Mouse (Mus musculus) granulocyte monocyte progenitor cell, adult 5-6 weeks (primary cell): ENCODE results near the gene Gdap1l1. TPM values are rescaled to one million over a fixed set of nuclear protein-coding genes. Genes with fewer than 3 reads are reported as not detected.
"Not testable (repeated sequence)": the region's sequence is repeated elsewhere in the genome, so short reads cannot be mapped to it uniquely, and the experiment has no call there.

Source experiments
- ATAC-seq: replicated peaks from 2 replicates; pipeline ENCODE4 v1.8.0; 2016; ENCODE audit warnings: mild to moderate bottlenecking, moderate TSS enrichment, inconsistent platforms; ENCODE audit not compliant: poor library complexity, severe bottlenecking
- total RNA-seq, 2 experiments: library from RNA; stranded (forward) in 1 of 2; stranded (reverse) in 1 of 2; fragments of 200-712, 200-1000 nt in 1 of 2; fragments of >200 nt in 1 of 2; fragmentation: Nextera tagmentation in 1 of 2; gene quantifications; 2 replicates each; pipeline ENCODE4 v1.2.3; 2014 to 2017

The Gdap1l1 gene
- not detected in 2 replicates for total RNA-seq (2014; fragmentation: Nextera tagmentation)
- total RNA-seq (2017) = not detected in 2 replicates

DNA sequence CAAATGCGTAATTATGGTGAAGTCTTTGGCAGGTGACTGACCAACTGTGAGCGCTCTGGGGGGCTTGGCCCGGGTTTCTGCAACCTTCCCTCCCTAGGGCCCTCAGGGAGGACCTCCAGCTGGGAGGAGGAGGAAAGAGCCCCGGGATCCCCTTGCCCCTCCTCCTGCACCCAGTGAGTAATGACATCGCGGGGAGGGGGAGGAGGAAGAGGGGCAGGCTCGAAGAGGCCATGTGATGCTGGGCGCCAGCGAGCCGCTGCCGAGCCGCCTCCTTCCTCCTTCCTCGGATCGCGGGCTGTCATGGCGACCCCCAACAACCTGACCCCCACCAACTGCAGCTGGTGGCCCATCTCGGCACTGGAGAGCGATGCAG, at the start of gene Gdap1l1:
Gene Gdap1l1 (plus strand): TSS at position 231 of the 373 bp plus-strand sequence.
- ATAC-seq = peak; percentile 40

- no peak for ATAC-seq
These were observed 45.8 kb upstream of the Gdap1l1 start for GRCm38 (mm10) chr2:163392436-163392835.

- no peak for ATAC-seq
These were observed 45.0 kb upstream of the Gdap1l1 start for GRCm38 (mm10) chr2:163393241-163393640.

GRCm38 (mm10) chr2:163393976-163394375, 44.3 kb upstream of the Gdap1l1 start:
- ATAC-seq = no peak

GRCm38 (mm10) chr2:163394977-163395376, 43.3 kb upstream of the Gdap1l1 start:
- ATAC-seq = no peak

- no peak for ATAC-seq
These were observed 41.2 kb upstream of the Gdap1l1 start for GRCm38 (mm10) chr2:163397071-163397470.

DNA sequence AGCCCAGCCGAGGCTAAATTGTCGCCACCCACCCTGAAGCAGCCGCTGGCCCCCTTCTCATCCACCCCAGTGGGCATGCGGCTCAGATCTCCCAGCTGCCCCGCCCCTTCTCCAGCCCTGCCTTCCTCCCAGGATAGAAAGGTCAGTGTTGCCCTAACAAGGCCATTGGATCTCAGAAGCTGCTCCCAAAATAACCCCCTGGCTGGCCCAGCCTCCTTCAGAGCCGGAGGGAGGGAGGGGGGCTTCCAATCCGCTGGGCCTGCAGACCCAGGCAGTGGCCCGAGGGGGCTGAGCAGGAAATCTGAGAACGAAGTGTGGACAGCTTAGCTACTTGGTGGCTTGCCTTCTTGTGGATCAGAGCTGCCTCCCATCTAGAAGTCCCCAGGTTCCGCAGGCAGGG, 40.4 kb upstream of the Gdap1l1 start, which contains the start of gene Jph2:
Gene Jph2 (minus strand): TSS at position 89 of the 400 bp plus-strand sequence.
- ATAC-seq = no peak

- ATAC-seq = no peak
These were observed 39.5 kb upstream of the Gdap1l1 start for GRCm38 (mm10) chr2:163398770-163399169.

DNA sequence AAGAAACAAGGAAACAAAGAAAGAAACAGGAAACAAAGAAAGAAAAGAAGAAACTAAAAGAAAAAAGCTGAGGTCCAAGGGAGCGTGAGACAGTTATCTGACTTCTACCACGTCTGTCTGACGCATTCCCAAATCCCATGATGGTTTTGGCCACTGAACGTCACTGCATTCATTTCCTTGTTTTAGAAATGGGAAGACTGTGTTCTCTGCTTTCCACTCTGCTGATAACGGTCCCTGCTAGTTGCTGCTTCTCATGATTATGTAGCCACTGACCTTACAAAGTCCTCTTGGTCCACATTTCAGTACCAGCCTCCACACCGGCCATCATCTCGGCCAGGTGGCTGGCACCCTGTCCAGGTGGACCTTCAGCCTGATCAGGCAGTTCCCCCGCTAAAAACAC, 39.1 kb upstream of the Gdap1l1 start:
- no peak for ATAC-seq

DNA sequence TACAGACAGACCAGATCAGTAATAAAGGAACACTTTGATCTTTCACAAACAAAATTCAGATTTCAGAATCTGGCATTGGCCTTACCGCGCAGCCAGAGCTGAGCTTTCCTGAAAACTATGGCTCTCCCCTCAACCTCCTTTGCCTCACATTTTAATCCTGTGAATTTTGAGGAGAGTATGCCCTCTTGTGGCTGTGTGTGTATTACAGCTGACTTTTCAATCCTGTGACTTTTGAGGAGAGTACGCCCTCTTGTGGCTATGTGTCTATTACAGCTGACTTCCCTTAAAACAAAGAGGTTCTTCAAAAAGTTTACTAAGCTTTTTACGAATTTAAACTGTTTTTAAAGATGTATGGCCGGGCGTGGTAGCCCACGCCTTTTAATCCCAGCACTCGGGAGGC, 37.1 kb upstream of the Gdap1l1 start:
- ATAC-seq = peak; percentile 92

DNA sequence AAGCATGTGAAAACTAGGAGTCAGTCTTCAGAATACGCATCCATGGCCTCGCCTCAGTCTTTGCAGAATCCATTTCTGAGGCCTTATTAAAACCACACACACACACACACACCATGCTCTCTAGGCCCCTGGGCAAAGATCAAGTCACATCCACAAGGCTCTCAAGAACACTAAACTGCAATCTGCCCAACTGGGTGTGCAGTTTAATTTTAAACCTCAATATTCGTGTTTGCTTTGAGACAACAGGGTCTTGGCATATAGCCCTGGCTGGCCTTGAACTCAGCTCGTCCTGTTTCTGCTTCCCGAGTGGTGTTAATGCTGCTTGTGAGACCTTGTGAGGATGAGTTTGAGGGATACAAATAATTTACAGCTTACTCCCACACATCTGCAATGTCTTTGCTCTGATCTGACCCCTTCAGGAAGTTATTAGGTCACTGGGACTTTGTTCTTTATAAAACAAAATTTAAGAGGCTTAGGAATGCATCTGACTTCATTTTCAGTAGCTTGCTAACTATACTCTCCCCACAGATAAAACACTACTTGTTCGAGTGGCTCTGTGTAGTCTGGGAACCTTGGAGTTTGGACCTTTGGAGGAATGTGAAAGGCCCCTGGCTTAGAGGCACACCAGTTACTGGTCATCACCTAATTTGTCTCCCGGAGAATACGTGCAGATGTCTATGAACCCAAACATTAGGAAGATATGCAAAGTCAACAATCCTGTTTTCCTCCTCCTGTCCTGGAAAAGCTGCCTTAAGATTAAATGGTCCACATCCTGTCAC, 34.0 kb upstream of the Gdap1l1 start:
- no peak for ATAC-seq

DNA sequence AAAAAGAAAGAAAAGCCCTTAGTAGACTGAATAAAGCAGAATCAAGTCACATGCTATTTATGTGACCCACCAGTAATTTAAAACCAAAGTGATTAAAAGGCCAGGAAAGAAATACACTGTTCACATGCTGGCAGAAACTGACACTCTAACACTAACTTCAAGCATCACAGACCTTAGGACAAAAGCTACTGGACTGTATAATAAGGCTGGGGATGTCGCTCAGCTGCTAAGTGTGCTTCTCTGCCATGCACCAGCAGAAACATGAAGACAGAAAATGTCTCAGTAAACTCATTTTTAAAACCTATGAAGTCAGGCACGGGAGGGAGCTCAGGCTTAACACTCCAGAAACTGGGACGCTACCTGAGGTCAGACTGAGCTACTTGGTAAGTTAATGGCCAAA, 28.1 kb upstream of the Gdap1l1 start:
- no peak for ATAC-seq

GRCm38 (mm10) chr2:163411344-163411743, 26.9 kb upstream of the Gdap1l1 start:
- ATAC-seq = not testable (repeated sequence)

GRCm38 (mm10) chr2:163411840-163412239, 26.4 kb upstream of the Gdap1l1 start:
- ATAC-seq = no peak

- no peak for ATAC-seq
These were observed 25.9 kb upstream of the Gdap1l1 start for GRCm38 (mm10) chr2:163412419-163412818.

- ATAC-seq = no peak
These were observed 25.3 kb upstream of the Gdap1l1 start for GRCm38 (mm10) chr2:163412846-163413590.

DNA sequence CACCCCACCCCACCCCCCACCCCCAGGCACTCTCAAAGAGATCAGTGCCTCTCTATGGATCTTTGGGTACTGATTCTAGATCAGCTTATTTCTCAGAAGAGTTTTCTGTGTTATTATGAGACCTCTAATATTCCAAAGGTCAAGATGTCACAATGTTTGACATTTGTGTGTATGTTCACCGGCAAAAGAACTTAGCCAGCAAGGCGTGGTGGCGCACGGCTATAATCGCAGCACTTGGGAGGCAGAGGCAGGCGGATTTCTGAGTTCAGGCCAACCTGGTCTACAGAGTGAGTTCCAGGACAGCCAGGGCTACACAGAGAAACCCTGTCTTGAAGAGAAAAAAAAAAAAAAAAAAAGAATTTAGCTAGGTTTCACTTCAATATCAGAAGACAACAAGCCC, 21.2 kb upstream of the Gdap1l1 start:
- ATAC-seq = no peak

DNA sequence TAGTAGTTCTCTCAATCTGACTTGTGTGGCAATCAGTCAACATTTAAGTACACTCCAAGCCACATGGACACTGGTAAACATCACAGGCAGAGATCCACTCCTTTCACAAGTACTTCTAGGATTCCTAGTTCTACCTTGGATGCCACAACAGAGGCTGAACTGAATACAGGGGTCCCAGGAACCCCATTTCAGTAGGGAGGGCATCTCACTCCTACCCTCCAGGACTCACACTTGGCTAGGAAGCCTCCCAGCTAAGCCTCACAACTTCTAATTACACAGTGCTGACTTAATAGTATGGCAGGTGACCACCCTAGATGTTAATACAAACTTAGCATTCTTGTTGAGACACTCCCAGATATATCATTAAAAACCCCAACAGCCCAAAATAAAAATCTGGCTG, 20.4 kb upstream of the Gdap1l1 start:
- ATAC-seq = no peak

- ATAC-seq = peak; percentile 57
These were observed 19.4 kb upstream of the Gdap1l1 start for GRCm38 (mm10) chr2:163418841-163419345.

DNA sequence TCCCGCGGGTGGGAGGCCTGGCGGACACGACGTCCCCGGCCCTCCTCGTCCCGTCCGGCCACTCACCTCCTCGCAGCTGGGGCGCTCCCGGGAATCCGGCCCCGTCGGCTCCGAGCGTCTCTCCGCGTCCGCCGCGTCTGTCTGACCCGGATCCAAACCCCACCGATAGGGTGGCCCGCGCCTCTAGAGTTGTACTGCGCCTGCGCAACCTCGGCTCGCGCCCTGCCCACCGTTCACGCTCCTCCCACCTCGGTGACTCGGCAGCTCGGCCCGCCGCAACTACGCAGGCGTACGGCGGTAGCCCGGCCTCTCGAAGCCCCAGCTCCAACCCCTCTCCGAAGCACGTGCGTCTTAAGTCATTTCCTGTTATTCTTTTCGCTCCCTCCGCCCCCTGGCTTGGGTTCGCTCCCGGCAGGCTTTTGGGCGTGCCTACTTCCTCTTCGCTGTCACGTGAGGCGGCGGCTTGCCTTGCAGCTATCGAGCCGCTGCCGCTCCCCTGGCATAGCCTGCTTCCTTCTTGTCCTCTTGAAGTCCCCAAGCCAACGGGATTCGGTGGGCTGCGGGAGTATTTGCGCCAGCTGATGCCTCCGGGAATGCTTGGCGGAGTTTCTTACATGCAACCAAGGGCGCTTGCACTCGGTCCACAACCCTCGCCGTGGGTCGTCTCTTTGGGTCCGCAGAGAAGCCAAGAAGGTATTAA, 18.8 kb upstream of the Gdap1l1 start:
- peak; percentile 81 for ATAC-seq
